Mouse (Mus musculus) adrenal gland, adult (tissue): ENCODE measurements around the gene Mxi1.
A peak's percentile ranks its signal among the peaks of the same experiment; 100 is the strongest.

ENCODE experiments used
- DNase-seq, 2 experiments: peaks; one replicate each; pipeline ENCODE4 v3.0.0; 2022 to 2023; ENCODE audit warnings: low spot score in 1 of 2; ENCODE audit not compliant: inconsistent age in 2 of 2

Gene Mxi1

DNA sequence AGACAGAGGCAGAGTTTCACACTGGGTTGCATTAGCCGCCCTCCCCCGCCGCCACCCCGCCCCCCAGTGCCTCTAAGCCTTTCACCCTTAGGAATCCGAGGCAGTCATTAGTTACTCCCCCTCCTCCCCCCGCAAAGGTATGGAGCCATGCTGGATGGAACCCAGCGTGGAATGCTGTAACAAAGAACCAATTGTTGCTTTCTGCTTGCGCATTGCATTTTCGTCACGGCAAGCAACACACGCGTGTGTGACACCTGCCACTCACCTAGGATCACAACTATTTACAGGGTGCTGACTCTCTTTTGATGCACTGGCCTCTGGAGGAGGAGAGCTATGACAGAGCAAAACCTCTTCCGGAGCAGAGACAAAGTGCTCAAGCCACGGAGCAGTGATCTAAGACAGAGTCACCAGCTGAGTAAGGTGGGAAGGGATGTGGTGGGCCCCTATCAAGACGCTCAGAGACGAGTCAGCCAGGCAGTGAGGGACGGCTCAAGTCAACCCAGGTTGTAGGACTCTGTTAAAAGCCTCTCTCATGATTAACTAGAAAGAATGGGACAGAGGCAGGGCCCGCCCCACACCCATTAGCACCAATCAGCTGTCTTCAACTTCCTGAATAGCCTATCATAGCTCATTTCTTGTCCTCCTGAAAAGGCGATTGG, 110.7 kb downstream of the Mxi1 start:
- DNase-seq, result peak; percentile 81 to 94

DNA sequence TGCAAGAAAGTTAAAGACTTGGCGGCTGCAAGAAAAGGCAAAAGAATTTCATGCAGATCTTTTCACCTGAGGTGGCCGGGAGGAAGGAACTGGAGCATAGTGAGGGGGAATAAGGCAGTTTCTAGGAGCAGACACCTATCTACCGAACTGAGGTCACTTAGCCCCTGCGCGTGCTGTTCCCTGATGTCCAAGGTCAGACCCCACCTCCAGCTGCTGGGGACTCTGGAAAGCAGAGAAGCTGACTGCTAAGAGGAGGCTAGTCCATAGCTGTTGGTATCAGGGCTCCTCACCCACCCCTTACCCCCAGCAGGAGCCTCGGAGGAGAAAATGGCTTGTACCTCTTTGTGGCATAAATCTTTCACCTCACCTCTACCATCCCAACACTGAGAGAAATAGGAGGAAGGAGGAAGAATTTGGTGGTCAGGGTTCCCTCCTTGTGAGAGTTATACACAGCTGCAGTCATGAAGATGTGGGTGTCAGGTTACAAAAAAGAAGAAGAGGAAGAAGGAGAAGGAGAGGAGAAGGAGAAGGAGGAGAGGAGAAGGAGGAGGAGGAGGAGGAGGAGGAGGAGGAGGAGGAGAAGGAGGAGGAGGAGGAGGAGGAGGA, 111.4 kb downstream of the Mxi1 start:
- DNase-seq, result no peak

DNA sequence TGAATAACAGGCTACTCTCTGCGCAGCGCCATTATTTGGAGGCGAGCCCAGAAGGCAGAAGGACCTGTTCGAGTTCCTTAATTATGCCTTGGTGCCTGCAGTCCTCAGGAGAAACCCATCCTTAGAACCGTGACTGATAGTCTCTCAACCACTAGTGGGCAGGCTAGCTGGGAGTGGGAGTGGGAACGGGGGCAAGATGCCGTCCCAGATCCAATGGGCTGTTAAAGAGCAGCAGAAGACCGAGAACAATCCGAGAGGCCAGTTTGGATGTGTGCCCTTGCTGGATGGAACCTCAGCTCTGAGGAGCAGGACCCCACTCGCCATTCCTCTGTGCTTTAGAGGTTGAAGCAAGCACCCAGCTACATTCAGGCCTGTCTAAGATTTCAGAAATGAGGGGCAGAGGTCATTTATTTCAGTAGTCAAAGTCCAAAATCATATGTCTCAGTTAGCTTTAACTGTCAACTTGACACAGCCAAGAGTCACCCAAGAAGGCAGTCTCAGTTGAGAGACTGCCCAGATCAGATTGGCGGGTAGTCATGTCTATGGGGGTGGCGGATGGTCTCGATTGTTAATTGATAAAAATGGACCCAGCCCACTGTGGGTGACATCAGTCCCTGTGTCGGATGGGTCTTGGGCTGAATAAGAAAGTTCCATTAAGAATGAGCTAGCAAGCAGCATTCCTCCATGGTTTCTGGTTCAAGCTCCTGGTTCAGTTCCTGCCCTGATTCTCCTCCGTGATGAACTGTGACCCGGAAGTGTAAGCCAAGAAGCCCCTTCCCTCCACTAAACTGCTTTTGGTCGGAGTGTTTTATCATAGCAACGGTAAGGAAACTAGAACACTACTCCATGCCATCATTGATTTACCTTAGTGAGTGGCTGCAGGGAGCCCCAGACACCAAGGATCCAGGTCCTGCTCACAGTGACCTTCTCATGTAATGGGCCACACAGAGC, 112.3 kb downstream of the Mxi1 start:
- DNase-seq, result no peak

DNA sequence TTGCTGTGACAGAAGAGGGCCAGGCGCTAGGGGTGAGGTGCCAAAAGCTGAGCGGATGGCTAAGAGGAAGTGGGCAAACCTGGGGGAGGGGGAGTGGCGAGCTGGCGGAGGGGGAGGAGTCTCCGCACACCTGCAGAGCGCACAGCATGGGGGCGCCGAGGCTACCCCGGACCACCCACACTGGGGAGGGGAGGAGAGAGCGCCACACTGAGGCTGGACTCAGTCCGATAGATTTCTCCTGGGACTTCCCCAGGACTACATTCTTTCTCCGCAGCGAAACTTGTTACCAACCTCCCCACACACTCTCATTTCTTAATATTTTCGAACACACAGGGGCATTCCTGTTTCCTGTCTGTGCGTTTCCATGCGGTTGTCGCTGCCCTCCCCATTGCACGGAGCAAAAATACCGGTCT, 113.0 kb downstream of the Mxi1 start:
- no peak for DNase-seq

DNA sequence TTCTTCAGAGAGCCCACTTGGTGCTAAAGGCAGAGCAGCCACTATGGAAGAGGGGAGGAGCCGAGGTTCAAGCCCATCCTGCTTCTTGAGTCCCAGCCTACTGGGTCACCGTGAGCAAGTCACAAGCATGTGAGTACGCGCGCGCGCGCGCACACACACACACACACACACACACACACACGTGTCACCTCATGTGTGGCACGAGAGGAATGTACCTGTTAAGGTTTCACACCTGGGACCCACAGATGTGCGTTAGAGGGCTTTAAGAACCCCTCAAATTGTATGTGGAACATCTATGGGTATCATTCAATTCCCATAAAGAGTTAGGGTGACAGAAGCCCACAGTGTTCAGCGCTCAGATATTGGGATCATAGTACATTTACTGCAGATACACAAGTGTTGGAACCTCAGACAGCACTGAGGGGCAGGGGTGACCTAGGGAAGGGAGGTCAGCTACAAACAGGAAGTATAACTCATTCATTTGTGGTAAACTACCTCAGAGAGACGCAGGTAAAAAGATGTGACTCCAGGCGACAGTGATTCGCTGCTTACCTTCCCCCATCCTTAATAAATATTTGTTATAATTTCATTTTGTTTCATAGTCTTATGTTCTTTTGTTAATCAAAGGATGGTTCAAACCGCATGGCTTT, 113.6 kb downstream of the Mxi1 start:
- DNase-seq, result no peak

DNA sequence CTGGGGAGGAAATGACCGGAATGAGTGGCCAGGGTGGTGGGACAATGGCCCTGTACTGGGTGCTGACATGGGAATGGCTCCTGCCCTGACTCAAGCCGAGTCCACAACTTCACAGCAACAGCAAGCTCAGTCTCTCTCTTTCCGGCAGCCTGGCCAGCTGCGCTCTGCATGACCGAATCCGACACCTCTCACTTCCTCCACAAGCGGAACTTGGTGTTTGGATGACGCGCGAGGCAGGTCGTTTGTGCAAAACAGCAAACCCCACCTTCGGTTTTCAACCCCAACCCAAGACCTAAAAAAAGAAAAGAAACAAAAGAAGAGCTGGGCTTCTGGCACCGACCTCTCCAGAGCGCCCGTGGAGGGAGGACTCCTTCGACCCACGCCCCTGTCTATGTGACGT, 114.3 kb downstream of the Mxi1 start:
- DNase-seq, result peak; percentile 31 to 59
